Mouse (Mus musculus): ENCODE measurements at regions not wholly inside any gene's neighbourhood (a gene's known extent, or its start where the extent isn't known, plus 50 kb on each side); places are given as distances from the start of the nearest gene placed in this dataset.
"Not testable (repeated sequence)": the region's sequence is repeated elsewhere in the genome, so short reads cannot be mapped to it uniquely, and the experiment has no call there.

- DNase-seq (ENCODE audit: low read depth): not testable (repeated sequence)
Measured at GRCm38 (mm10) chr15:34027111-34027510, 330.6 kb downstream of the 9430069I07Rik start.

GRCm38 (mm10) chr15:34025396-34025795 lies 332.3 kb downstream of the 9430069I07Rik start:
- no peak for DNase-seq (ENCODE audit: low read depth)

- peak; percentile 63 for DNase-seq (ENCODE audit: low read depth)
Measured at GRCm38 (mm10) chr15:34021857-34022256, 335.8 kb downstream of the 9430069I07Rik start.

GRCm38 (mm10) chr15:34016397-34017156 lies 341.1 kb downstream of the 9430069I07Rik start:
- DNase-seq (ENCODE audit: low read depth): peak; percentile 45

- DNase-seq (ENCODE audit: low read depth): no peak
Measured at GRCm38 (mm10) chr15:34008591-34008990, 349.1 kb downstream of the 9430069I07Rik start.

- DNase-seq (ENCODE audit: low read depth): no peak
Measured at GRCm38 (mm10) chr15:33992383-33992782, 365.3 kb downstream of the 9430069I07Rik start.

GRCm38 (mm10) chr15:33975077-33975476 lies 382.6 kb downstream of the 9430069I07Rik start:
- no peak for DNase-seq (ENCODE audit: low read depth)

- no peak for DNase-seq (ENCODE audit: low read depth)
Measured at GRCm38 (mm10) chr15:33973466-33973865, 384.2 kb downstream of the 9430069I07Rik start.

GRCm38 (mm10) chr15:33969409-33969808 lies 388.3 kb downstream of the 9430069I07Rik start:
- DNase-seq (ENCODE audit: low read depth): no peak

- DNase-seq (ENCODE audit: low read depth): no peak
Measured at GRCm38 (mm10) chr15:33935013-33935664, 422.5 kb downstream of the 9430069I07Rik start.

- no peak for DNase-seq (ENCODE audit: low read depth)
Measured at GRCm38 (mm10) chr15:33926446-33926845, 431.2 kb downstream of the 9430069I07Rik start.

GRCm38 (mm10) chr15:33924094-33924890 lies 433.4 kb downstream of the 9430069I07Rik start:
- no peak for DNase-seq (ENCODE audit: low read depth)

- no peak for DNase-seq (ENCODE audit: low read depth)
Measured at GRCm38 (mm10) chr15:33914891-33915290, 442.8 kb downstream of the 9430069I07Rik start.

GRCm38 (mm10) chr15:33906727-33907479 lies 450.8 kb downstream of the 9430069I07Rik start:
- no peak for DNase-seq (ENCODE audit: low read depth)

- no peak for DNase-seq (ENCODE audit: low read depth)
Measured at GRCm38 (mm10) chr15:33896076-33896475, 461.6 kb downstream of the 9430069I07Rik start.

- no peak for DNase-seq (ENCODE audit: low read depth)
Measured at GRCm38 (mm10) chr15:33890606-33891005, 467.1 kb downstream of the 9430069I07Rik start.

- no peak for DNase-seq (ENCODE audit: low read depth)
Measured at GRCm38 (mm10) chr15:33888865-33889368, 468.8 kb downstream of the 9430069I07Rik start.

- DNase-seq (ENCODE audit: low read depth): no peak
Measured at GRCm38 (mm10) chr15:33862224-33862752, 495.4 kb downstream of the 9430069I07Rik start.

- DNase-seq (ENCODE audit: low read depth): no peak
Measured at GRCm38 (mm10) chr15:33825435-33826088, 532.1 kb downstream of the 9430069I07Rik start.

GRCm38 (mm10) chr15:33824826-33825225 lies 532.8 kb downstream of the 9430069I07Rik start:
- no peak for DNase-seq (ENCODE audit: low read depth)

- no peak for DNase-seq (ENCODE audit: low read depth)
Measured at GRCm38 (mm10) chr15:33780960-33781359, 576.7 kb downstream of the 9430069I07Rik start.

Measured in induced T-regulatory cell, adult 2 months (primary cell).